Mouse (Mus musculus) megakaryocyte-erythroid progenitor cell, adult 5 weeks (primary cell): Measurements from ENCODE around the gene Fam167b. TPM values are rescaled to one million over a fixed set of nuclear protein-coding genes. Genes with fewer than 3 reads are reported as not detected.

Source experiments
- polyA plus RNA-seq: library from polyadenylated mRNA; stranded (reverse); fragments of >175 nt; gene quantifications from 2 replicates; pipeline ENCODE4 v1.2.3, GENCODE M21; 2012

The Fam167b gene
- polyA plus RNA-seq = not detected in 2 replicates

DNA sequence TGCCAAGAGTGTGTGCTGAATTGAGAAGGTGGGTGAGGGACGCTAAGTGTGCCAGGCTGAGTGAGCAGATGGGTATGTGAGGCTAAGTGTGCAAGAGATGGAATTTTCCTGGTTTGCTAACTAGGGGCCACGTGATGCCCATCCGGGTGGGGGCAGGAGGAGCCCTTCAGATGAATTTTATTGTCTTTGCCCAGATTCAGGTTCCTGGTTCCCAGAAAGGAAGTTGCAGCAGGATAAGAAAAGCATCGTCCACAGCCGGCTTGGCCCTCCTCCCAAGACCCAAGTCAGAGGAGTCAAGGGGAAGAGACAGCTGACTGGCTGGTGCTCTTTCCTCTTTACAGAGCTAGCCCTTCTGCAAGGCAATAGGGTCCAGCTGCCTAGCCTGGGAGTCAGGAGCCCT, at the start of gene Fam167b:
Gene Fam167b, minus strand, starts transcription at position 84 of the 400 bp plus-strand sequence.

GRCm38 (mm10) chr4:129623681-129624091, 45.3 kb upstream of the Fam167b start, which contains the start of gene Ccdc28b:
Ccdc28b (minus strand) TSS chr4:129623947.

GRCm38 (mm10) chr4:129618786-129619691, 40.7 kb upstream of the Fam167b start, which contains the start of gene Iqcc:
Iqcc (minus strand) TSS chr4:129619099.

GRCm38 (mm10) chr4:129614093-129614492, 35.7 kb upstream of the Fam167b start, which contains the start of gene Dcdc2b:
Dcdc2b (minus strand) TSS chr4:129614257.

GRCm38 (mm10) chr4:129600233-129601158, 22.1 kb upstream of the Fam167b start, which contains the start of the genes Eif3i and Tmem234:
Eif3i (minus strand) TSS chr4:129600648.
Tmem234 (plus strand) TSS chr4:129600668.

DNA sequence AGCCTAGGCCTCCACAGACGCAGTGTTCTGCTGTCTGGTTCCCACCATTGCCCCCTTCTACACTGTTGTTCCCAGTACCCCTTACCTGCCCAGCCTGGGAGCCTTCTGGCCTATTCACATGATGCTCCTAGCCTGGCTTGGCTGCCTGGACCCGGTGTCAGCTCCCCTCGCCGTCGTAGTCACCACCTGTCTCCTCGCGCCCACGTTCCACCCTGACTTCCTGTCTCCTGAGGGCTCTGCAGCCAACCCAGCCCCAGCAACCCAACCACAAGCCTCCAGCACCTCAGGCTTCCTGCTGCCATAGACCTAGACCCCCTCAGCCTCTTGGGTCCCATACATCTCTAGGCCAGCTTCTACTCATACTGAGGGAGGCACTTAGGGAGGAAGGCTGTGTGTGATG, 4.9 kb downstream of the Fam167b start, which contains the start of gene Lck:
Gene Lck, minus strand, starts transcription at position 212 of the 400 bp plus-strand sequence.

DNA sequence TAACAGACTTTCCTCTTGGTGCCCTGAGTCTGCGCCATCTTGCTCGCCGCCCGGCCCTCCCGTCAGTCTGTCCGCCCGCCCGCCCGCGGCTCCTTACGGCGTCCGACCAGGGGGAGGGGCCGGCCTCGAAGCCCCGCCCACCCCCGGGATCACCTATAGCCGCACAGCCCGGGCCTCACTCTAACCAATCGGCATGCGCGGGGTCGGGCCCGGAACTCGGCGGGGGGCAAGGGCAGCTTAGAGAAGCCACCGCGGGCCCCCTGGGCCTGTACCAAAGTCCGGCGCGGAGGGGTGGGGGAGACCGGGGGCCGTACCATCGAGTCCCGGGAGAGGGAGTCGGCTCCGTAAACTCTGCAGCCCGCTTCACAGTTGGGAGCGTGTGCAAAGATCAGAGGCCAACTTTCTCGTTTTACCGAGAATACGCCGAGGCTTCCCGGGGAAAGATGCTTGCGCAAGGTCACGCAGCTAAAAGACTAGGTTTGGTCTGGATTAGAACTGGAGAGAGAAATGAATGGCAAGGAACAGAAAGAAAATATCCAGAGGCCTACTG, 35.7 kb downstream of the Fam167b start, which contains the start of gene Hdac1:
Gene Hdac1, minus strand, starts transcription at position 122 of the 550 bp plus-strand sequence.

Other genes with a start within 250 kb of the Fam167b start
- gene Rbbp4, start 243.2 kb downstream of the Fam167b start, polyA plus RNA-seq = 51.0 and 59.6 TPM in 2 replicates
- gene Zbtb8os, start 242.9 kb downstream of the Fam167b start, polyA plus RNA-seq = 2.6 and 3.8 TPM in 2 replicates
- gene Zbtb8a, start 200.4 kb downstream of the Fam167b start, polyA plus RNA-seq = 3.2 and 3.7 TPM in 2 replicates
- gene Zbtb8b, start 137.7 kb downstream of the Fam167b start, polyA plus RNA-seq = not detected in 2 replicates
- 80.0 and 116 TPM in 2 replicates for gene Bsdc1, start 117.0 kb downstream of the Fam167b start, polyA plus RNA-seq
- gene Tssk3, start 87.5 kb downstream of the Fam167b start, polyA plus RNA-seq = not detected in 2 replicates
- 3.2 and 3.4 TPM in 2 replicates for gene Fam229a, start 87.4 kb downstream of the Fam167b start, polyA plus RNA-seq
- 233 and 330 TPM in 2 replicates for gene Marcksl1, start 65.0 kb downstream of the Fam167b start, polyA plus RNA-seq
- gene Hdac1, start 35.8 kb downstream of the Fam167b start, polyA plus RNA-seq = 115 and 122 TPM in 2 replicates
- 6.4 and 7.9 TPM in 2 replicates for gene Lck, start 4.9 kb downstream of the Fam167b start, polyA plus RNA-seq
- gene Eif3i, start 22.1 kb upstream of the Fam167b start, polyA plus RNA-seq = 131 and 152 TPM in 2 replicates
- 186 and 194 TPM in 2 replicates for gene Tmem234, start 22.1 kb upstream of the Fam167b start, polyA plus RNA-seq
- gene Dcdc2b, start 35.7 kb upstream of the Fam167b start, polyA plus RNA-seq = 1.2 and 3.3 TPM in 2 replicates
- gene Iqcc, start 40.5 kb upstream of the Fam167b start, polyA plus RNA-seq = 2.2 and 6.9 TPM in 2 replicates
- 38.4 and 40.8 TPM in 2 replicates for gene Ccdc28b, start 45.4 kb upstream of the Fam167b start, polyA plus RNA-seq
- gene Txlna, start 62.5 kb upstream of the Fam167b start, polyA plus RNA-seq = 53.0 and 92.0 TPM in 2 replicates
- gene Kpna6, start 94.2 kb upstream of the Fam167b start, polyA plus RNA-seq = 11.6 and 17.3 TPM in 2 replicates
- gene Tmem39b, start 118.3 kb upstream of the Fam167b start, polyA plus RNA-seq = 52.7 and 54.5 TPM in 2 replicates
- 237 and 238 TPM in 2 replicates for gene Khdrbs1, start 163.8 kb upstream of the Fam167b start, polyA plus RNA-seq
- 66.3 and 75.8 TPM in 2 replicates for gene Ptp4a2, start 232.7 kb upstream of the Fam167b start, polyA plus RNA-seq